Mouse (Mus musculus) 3134 (cell line): ENCODE measurements around the gene Ass1.
"Not testable (repeated sequence)": the region's sequence is repeated elsewhere in the genome, so short reads cannot be mapped to it uniquely, and the experiment has no call there.

ENCODE experiments used
- DNase-seq: peaks from one replicate; pipeline ENCODE4 v3.0.0-alpha.2; 2011; ENCODE audit warnings: low spot score; ENCODE audit not compliant: insufficient read length; ENCODE audit errors: extremely low read depth

The Ass1 gene

DNA sequence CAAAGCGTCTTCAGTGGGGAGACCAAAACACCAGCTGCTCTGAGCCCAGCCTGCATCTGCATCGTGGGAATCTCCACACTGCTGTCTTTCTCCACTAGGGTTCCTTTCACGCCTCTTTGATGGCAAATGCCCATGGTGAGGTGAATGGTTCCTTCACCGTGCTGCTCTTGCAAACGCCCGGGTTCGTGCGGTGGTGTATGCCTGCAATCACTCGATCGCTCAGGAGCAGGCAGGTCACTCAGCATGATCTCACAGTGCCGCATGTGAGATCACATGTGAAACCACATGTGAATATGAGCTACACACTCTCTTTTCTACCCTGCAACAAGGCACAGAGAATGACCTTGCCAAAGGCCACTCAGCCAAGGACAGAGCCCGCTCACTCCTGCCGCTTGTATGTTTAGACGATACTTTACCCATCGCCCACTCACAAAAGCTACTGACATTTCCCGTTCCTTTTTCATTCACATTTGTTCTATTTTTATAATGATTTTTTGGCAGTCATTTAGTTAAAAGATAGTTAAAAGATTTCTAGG, 51.9 kb downstream of the Ass1 start:
- DNase-seq, result no peak

DNA sequence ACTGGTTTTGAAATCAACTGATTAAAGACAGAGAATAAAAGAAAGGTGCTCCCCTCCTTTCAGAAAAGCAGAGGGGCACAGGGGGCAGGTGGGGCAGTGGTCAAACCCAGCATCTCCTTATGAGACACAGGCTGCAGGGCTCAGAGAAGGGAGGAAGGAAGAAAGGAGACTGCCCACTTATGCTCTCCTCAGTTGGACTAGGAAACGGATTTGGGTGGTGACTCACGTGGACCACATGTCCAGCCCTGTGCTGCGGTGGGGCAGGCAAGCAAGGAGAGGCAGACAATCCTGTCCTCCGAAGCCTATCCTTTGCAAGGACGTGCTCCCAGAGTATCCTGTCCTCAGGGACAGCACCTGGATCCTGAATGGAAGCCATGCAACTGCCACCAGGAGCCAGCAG, 54.6 kb downstream of the Ass1 start:
- DNase-seq, result peak; percentile 56

DNA sequence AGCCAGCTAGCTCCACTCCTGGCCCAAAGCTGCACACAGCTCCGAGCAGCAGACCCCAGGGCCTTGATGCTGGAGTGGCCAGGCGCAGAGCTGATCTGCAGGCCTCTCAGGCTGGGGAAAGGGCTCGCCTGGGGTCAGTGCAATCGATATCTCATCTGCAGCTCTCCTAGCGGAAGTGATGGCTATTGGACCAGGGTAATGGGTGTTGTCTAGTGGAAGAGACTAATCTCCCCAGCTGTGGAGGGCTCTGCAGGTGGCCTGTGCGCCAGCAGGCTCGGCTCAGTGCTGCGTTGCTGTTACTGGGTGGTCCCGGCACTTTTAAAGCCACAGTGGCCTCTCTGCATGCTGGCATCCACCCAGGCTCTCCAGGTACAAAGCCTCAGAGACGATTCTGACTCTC, 55.8 kb downstream of the Ass1 start:
- DNase-seq, result no peak

DNA sequence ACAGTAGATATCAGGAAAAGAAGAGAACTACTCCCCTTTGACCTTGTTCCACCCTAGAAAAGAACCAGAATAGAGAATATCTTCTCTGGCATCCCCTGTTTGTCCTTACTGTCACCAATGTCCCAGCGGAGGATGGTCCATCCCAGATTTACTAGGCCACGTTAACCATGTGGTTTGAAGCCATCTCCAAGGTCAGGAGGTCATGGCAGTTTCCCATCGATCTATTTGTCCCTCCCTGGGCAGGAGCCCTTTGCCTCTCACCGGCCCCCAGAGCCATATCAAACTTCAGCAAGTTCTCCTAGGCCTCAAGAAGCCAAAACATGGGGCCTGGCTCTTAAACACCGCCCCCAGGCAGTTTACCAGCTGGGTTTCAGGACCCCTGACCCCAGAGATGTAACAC, 60.2 kb downstream of the Ass1 start:
- no peak for DNase-seq

DNA sequence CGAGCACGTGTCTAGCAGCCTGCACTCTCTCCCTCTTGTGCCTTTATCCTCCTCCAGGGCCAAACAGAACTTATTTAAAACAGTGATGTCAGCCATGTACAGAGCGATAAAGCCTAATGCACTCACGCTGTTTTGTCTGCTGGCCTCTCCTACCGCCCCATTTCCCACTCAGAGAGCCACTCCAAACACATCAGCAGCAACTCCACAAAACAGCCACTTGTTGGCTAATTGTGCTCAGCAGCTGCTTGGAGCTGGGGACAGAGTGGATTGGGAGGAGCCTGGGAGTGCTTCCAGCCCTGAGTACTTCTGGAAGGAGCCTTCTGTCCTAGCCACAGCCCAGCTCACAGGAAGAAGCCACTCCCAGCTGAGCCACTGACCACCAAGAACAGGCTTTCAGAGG, 67.0 kb downstream of the Ass1 start:
- DNase-seq, result peak; percentile 52

DNA sequence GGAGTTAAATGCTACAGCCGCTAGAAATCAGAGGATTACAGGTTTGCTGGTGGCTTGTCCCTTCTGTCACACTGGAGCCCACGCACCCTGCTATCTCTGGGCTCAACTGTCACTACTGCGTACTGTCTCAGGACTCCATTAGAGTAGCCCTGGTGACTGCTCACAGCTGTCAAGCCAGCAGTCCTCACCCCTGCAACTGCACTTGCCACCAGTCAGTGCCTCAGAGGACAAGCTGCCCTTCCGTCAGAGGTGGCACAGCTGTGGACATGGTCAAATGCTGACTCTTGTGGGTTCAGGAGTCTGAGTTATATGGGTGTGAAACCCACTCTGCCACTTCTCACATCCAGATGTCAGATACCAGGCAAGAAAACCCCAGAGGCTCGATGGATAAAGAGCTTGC, 68.7 kb downstream of the Ass1 start:
- no peak for DNase-seq

DNA sequence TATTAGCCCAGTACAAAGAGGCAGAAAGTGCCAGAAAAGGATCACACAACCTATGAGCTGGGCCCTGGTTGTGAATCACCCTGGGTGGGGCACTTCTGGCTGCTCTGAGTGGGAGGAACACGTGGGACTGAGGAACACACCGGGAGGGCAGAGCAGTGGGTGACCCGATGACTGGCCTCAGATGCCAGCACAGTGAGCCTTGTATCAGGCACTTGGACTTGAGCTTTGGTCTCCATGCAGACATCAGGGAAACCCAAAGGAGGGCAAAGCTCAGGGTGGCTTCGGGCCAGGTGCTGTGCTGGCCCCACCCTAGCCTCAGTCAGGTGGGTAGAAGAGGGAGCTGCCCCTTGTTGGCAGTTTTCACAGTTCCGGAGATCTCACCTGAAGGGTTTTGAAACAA, 71.6 kb downstream of the Ass1 start:
- peak; percentile 45 for DNase-seq

DNA sequence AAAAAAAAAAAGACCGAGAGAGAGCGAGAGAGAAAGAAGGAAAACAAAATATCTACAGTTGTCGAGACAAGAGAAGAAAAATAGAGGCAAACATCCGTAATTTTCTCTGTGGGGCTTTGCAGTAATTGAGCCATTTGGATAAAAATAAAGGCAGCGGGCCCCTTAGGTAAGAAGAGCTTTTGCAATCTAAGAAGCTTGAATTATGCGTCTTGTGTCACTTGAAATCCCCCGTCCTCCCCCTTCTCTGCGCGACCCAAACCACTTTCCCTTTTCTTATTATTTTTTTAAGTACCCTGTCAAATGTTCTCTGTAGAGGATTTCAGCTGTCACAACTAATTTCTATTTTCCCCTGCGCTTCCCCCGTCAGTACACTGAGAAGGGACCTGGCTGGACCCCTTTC, 77.7 kb downstream of the Ass1 start:
- no peak for DNase-seq

DNA sequence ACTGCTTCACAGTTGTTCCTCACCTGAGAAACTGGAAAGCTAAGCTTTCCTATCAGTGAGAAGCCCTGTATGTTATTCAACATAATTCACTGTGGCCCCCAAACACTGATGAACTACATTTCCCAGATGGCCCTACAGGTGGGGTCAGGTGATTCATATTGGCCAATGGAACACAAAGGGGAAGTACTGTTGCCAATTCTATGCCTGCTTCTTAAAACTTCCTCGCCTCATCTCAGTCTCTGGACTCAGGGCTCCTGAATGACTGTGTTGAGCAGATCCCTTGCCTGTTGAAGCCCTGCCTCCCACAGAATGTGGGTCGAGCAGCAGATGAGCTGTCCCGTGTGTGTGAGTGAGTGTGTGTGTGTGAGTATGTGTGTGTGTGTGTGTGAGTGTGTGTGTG, 80.5 kb downstream of the Ass1 start:
- DNase-seq, result peak; percentile 42

DNA sequence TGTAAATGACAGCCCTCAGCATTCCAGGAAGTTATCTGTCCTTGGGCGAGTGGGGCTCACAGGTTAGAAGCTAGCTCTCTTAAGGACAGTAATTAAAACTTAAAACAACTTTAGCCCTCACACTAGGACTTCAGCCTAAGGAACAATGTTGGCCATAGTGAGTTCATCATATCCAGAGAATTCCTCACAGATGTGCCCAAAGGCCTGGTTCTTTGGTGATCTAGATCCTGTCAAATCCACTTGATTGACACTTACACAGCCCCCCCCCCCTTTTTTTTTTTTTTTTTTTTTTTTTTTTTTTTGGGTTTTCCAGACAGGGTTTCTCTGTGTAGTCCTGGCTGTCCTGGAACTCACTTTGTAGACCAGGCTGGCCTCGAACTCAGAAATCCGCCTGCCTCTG, 81.3 kb downstream of the Ass1 start:
- not testable (repeated sequence) for DNase-seq

DNA sequence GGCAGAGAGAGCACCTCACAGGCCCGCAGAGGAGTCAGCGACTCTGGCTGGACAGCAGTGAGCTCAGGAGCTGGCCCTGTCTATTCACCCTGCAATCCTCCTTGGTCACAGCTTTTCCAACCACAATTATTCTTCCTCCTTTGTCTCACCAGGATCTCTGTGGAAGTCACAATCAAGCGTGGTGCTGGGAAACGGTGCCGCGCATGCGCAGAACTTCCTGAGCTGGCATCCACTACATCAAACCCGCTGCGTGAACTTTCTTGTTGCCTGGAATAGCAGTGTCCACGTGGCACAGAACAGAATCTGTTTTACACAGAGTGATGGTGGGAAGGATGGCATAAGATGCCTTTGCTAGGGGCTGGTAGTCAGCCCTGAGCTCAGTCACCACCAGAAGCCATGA, 82.0 kb downstream of the Ass1 start:
- DNase-seq, result no peak

DNA sequence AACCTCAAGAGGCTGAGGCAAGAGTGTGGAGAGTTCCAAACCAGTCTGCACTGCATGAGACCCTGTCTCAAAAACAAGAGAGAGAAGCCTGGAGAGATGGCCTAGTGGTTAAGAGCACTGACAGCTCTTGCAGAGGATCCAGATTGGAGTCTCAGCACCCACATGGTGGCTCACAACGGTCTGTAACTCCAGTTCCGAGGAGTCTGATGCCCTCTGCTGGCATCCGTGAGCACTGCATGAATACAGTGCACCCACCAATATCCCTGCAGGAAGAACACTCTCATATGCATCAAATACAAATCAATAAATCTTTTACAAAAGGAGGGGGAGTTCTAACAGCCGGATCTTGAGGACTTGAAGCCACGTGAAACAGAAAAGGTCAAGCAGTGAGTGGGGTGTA, 84.6 kb downstream of the Ass1 start:
- no peak for DNase-seq
